Mouse (Mus musculus): Measurements from ENCODE around the gene Pla2g4b.

Pla2g4b gene

GRCm38 (mm10) chr2:120064639-120065038 lies 31.4 kb downstream of the Pla2g4b start:
- DNase-seq (ENCODE audit: low spot score) = no peak

- no peak for DNase-seq (ENCODE audit: low spot score)
Observed at GRCm38 (mm10) chr2:120065243-120065642, 32.0 kb downstream of the Pla2g4b start.

GRCm38 (mm10) chr2:120066224-120066623 lies 33.0 kb downstream of the Pla2g4b start:
- no peak for DNase-seq (ENCODE audit: low spot score)

DNA sequence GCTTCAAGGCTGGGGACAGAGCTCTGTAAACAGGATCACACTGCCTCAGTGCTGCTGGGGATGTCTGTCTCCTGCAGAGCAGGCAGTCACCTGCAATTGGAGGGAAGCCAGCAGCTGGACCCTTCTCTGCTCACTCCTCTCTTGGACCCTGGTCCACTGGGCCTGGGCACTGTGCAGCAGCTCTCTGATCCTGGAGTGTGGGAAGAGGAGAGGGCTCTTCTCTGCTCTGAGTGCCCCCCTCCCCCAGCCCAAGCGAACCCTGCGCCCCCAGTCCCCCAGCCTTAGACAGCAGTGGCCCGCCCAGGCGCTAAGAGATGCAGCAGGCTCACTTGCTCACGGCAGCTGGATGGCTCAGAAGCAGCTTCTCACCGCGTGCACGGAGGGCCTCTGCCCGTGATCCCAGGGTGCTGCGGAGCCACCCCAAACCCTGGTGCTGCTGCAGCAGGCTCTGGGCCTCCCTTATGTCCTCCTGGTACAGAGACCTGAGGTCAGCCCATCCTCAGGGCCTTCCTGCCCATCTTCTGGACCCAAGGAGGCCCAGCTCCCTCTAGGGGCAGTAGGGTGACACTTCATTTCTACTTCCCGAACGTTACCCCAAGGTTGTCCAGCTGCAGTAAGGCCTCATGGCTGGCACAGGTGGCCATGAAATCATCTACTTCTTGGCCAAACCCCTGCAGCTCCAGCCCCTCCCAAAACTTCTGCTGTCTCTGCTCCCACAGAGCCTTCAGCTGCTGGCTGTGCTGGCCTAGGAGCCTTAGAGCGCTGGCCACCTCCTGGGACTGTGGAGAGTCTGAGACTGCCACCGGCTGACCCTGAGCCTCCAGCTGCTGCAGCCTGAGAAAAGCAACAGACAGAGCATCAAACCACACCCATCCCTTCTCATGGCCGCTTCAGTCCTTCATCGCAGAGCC lies 35.6 kb downstream of the Pla2g4b start:
- DNase-seq (ENCODE audit: low spot score) = no peak

DNA sequence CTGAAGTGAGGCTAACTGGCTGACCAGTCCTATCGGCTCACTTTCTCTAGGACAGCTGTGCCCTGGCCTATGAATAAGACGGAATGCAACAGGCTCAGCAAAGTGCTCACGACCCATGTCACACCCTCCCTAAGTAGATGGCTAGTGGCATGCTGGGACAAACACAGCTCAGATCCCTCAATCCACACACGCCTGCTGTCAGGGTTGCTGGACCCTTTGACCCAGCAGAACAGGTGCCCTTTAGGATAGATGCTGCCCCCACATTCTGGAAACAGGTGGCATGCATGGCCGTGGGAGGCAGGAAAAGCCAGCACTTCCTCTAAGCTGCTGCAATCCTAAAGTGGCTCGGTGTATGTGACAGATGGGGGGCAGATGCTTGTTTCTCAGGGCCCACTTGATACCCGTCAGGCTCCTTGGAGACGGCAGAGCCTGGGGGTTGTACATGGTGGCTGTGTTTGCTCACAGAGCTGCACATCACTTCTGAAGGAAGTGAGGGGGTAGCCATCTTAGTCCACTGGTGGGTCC lies 36.3 kb downstream of the Pla2g4b start:
- peak; percentile 52 for DNase-seq (ENCODE audit: low spot score)

DNA sequence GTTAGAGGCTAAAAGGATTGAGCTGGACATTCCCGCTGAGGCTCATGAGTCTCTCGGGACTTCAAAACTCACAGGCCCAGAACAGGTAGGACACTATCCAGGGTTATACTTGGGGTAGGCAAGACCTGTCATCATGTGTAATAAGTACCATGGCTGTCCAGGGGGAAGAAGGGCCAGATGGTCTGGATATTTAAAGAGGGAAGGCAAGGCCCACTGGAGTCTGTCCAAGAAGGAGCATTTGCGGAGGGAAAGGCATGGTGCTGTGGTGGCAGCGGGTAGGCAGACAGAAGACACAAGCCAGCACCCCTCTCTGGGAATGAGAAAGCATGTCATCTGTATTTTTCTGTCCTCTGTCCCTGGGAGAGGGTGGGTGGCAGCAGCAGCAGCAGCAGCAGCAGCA lies 40.9 kb downstream of the Pla2g4b start:
- no peak for DNase-seq (ENCODE audit: low spot score)

- DNase-seq (ENCODE audit: low spot score) = no peak
Observed at GRCm38 (mm10) chr2:120076076-120076705, 43.0 kb downstream of the Pla2g4b start.

DNA sequence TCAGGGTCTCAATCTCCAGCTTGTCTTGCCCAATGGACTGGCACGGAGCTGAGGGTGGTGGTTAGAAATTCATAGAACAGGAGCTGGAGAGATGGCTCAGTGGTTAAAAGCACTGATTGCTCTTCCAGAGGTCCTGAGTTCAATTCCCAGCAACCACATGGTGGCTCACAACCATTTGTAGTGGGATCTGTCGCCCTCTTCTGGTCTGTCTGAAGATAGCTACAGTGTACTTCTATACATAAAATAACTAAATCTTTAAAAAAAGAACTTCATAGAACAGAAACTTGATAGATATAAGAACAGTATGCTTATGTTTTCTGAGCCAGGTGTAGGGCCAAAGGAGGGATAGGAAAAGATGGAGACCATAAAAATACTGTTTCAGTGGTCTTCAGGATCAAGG lies 49.2 kb downstream of the Pla2g4b start:
- DNase-seq (ENCODE audit: low spot score) = no peak

DNA sequence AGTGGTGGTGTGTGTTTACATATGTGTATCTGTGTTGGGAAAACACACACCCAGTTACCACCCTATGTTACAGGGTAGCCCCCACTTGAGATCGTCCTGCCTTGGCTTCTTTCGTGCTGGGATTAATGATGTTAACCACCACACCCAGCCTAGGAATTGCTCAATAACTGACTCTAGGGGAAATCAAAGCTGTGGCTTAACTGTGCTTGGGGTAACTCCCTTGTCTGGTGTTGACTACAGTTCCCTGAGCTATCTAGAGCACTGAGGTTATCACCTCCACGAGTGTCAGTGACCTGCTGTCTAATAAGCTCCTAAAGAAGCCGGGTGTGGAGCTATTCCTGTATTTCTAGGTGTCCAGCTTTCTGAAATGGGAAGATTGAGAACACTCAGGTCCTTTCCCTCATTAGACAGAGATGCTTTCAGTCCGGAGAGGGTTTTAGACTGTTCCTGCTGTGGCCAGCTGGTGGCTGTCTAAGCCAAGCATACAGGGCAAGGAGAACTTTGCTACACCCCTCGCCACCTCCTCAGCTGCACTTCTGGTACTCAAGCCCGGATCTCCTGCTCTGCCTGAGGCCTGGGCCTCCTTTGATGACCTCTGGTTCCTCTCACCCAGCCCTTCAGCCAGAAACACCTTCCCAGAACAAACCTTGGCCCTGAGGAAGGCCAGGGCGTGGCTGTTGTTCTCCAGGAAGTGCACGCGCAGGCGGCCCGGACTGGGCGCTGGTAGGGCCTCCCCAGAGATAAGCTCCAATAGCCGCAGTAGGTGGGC lies 51.6 kb downstream of the Pla2g4b start:
- DNase-seq (ENCODE audit: low spot score) = no peak

DNA sequence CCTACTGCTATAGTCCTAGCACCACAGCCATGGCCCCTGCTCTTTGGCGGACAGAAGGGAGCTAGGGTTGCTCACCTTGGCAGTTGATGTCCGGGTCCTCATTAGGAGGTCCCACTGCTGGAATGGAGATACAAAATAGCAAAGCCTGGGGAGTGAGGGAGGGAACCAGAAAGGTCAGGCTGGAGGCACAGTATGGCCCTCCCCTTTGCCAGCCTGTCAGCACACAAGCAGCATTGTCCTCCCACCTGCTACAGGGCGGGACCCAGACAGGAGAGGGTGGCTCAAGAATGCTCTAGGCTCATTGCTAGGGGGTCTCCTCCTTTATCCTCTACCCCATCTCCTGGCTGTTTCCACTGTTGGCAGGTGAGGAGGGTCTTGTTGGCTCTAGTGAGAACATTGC lies 52.8 kb downstream of the Pla2g4b start:
- no peak for DNase-seq (ENCODE audit: low spot score)

DNA sequence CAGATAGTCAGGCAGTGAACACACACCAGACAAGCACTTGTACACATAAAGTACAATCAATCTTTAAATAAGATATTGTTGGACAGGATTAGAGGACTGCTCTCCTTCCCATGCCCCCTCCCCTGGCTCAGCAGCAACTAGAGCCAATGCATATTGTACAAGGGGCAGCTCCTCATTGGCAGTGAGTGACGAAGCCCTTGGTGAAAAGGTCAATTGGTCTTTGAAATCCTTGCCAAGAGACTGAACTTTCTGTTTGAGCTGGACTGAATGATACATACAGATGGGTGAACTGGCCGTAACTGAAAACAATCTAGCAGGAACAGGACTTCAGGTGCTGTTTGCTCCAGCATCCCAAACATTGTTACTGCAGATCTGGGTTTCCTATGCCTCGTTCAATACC lies 54.2 kb downstream of the Pla2g4b start:
- no peak for DNase-seq (ENCODE audit: low spot score)

- DNase-seq (ENCODE audit: low spot score) = no peak
Observed at GRCm38 (mm10) chr2:120087897-120088296, 54.7 kb downstream of the Pla2g4b start.

DNA sequence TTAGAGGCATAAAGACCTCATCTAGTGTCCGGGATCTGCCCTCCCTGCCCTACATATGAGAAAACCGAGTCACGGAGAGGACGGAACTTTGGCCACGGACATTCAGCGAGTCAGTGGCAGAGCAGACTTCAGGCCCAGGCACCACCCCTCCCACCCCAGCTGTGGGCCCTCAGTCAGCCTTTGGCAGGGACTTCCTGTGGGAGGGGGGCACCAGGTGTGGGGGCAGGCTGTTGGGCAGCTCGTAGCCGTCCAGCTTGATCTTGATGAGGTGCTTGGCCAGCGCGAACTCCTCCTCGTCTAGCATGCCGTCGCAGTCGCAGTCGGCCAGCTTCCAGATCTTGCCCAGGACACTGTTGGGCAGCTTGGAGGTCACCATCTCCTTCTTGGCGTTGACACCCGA lies 57.8 kb downstream of the Pla2g4b start:
- DNase-seq (ENCODE audit: low spot score) = no peak

All from layer of hippocampus, adult 9-10 months (tissue).